Mouse (Mus musculus) forelimb bud, embryonic 11.5 days (tissue): ENCODE data around the gene Ntn4.
A peak's percentile ranks its signal among the peaks of the same experiment; 100 is the strongest.

ENCODE experiments used
- DNase-seq: peaks from one replicate; pipeline ENCODE4 v3.0.0-alpha.2; 2012; ENCODE audit warnings: low read depth, low spot score

The Ntn4 gene

DNA sequence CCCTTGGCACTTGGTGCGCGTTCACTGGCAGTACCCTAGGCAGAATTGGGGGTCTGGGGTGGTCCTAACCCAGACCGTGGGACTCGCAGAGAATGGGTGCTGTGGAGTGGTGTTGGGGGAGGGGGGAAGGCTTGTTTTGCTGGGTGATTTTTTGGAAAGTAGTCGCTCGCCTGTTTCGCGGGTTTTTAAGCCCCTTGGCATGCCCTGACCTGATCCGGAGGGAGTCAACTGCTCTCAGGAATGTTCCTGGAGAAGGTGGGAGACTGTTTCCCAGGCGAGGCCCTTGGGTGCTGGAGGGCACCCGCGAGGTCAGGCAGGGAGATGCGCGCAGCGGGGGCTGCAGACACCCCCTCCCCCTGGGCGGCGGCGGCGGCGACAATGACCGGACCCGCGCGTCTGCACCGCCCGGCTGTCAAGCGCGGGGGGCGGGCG, at the start of gene Ntn4:
TSS of gene Ntn4 (plus strand) at position 161 of the 432 bp plus-strand sequence.
- no peak for DNase-seq

- no peak for DNase-seq
Observed at GRCm38 (mm10) chr10:93592456-93592855, 48.0 kb upstream of the Ntn4 start.

- peak; percentile 73 for DNase-seq
Observed at GRCm38 (mm10) chr10:93594022-93594482, 46.4 kb upstream of the Ntn4 start.

- DNase-seq, result no peak
Observed at GRCm38 (mm10) chr10:93595831-93596230, 44.6 kb upstream of the Ntn4 start.

DNA sequence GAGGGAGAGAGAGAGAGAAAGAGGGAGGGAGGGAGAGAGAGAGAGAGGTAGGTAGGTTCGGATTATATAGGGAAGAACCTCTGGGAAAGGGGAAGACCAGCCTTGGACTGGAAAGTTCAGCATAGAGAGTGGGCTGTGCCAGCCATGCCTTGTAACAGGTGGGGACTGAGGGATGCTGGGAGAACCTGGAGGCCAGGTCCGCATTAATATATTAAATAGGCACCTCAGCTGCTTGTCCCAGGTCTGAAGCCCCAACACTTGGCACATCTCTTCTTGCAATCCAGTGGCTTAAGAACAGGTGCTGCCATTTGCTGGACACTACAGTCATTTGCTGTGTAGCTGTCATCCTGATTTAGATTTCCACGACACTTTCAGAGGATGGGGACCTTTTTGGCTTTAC, 43.8 kb upstream of the Ntn4 start:
- DNase-seq, result no peak

DNA sequence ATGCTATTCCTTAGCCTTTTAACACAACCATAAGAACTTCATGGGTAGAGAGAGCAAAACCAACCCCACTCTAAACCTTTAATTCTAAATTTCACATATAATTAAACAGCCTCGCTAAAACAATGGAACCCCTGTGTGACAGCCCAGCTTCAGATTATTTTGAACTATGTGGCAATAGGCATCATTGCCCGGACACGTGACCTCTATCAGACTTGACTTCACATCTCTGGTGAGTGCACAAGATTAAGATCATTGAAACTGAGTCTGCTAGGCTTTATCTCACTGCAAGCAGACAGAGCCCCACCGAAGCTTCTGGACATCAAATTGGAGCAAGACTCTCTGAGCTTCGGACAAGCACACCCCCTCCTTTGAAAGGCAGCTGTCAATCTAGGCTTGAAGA, 38.2 kb upstream of the Ntn4 start:
- no peak for DNase-seq

- DNase-seq, result no peak
Observed at GRCm38 (mm10) chr10:93603256-93603655, 37.2 kb upstream of the Ntn4 start.

GRCm38 (mm10) chr10:93606326-93606725, 34.2 kb upstream of the Ntn4 start:
- no peak for DNase-seq

- peak; percentile 45 for DNase-seq
Observed at GRCm38 (mm10) chr10:93608051-93608450, 32.4 kb upstream of the Ntn4 start.

DNA sequence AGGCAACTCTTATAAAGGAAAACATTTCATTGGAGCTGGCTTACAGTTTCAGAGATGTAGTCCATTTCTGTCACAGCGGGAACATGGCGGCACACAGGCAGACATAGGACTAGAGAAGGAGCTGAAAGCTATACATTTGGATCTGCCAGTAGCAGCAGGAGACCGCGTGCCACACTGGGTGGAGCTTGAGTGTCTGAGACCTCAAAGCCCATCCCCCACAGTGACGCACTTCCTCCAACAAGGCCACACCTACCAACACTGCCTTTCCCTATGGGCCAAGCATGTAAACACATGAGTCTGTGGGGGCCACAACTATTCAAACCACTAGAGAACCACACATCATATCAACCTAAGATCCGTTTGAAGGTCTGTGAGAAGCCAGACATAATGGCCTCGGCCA, 31.2 kb upstream of the Ntn4 start:
- no peak for DNase-seq

- no peak for DNase-seq
Observed at GRCm38 (mm10) chr10:93610896-93611295, 29.6 kb upstream of the Ntn4 start.

DNA sequence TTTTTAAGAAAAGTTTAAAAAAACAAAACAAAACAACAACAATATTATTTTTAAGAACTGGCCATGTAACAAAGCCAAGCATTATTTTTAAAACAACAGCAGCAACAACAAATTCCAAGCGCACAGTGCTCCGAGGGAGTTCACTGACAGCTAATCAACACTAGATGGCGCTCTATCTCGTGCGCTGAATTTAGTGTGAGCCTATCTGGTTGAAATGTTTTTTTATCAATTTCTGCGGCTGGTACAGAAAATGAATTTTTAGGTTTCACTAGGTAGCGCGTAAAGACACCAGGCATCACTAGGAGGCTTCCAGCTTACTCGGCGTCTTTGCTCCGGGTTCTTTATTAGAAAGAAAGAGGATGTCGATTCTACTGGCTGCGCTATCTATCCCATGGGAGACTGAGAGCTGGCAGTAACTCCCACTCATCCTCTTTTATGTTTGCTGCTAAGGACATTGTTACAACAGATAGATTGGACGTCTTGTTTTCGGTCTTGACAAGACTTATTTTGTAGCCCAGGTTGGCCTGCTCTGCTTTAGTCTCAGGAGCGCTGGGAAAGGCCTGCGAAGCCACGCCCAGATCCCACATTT, 29.0 kb upstream of the Ntn4 start:
- no peak for DNase-seq

GRCm38 (mm10) chr10:93614850-93615249, 25.6 kb upstream of the Ntn4 start:
- no peak for DNase-seq

- no peak for DNase-seq
Observed at GRCm38 (mm10) chr10:93620438-93621179, 19.9 kb upstream of the Ntn4 start.

GRCm38 (mm10) chr10:93623725-93624124, 16.8 kb upstream of the Ntn4 start:
- no peak for DNase-seq

- no peak for DNase-seq
Observed at GRCm38 (mm10) chr10:93624151-93624550, 16.3 kb upstream of the Ntn4 start.

- no peak for DNase-seq
Observed at GRCm38 (mm10) chr10:93630310-93630709, 10.2 kb upstream of the Ntn4 start.

GRCm38 (mm10) chr10:93632086-93632485, 8.4 kb upstream of the Ntn4 start:
- no peak for DNase-seq

DNA sequence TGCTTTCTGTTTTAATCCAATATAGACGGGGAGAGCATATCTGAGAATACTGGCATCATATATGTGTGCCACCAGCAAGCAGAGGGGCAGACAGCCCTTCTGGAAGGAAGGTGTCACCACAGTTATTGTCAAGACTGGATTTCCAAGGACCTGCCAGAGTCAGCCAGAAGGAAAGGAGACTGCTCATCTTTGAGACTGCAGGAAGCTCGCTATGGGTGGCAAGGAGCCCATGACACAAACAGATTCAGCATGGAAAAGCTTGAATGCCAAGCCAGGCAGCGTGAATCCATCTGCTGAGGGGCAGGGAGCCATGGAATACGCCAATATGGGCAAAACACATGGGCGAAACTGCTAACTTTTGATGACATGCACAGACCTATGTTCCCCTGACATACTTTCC, 6.9 kb upstream of the Ntn4 start:
- DNase-seq, result no peak

- DNase-seq, result no peak
Observed at GRCm38 (mm10) chr10:93633971-93634370, 6.5 kb upstream of the Ntn4 start.

DNA sequence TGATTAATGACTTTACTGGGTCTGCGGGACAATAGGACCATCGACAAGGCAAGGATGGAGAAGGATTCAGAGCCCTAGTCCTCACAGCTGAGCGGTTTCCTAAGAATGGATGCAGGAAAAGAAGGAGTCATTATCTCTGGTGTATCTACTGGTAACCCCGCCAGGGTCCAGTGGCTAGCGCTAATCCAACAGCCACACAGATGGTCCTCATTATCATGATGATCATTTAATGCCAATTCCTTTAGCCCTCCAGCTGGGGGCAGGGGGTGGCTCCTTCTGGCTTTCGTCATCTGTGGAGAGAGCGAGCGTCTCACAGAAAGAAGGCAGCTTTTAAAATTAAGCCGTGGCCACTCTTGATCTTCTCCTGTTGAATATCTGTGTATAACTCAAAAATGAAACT, 4.5 kb upstream of the Ntn4 start:
- no peak for DNase-seq

DNA sequence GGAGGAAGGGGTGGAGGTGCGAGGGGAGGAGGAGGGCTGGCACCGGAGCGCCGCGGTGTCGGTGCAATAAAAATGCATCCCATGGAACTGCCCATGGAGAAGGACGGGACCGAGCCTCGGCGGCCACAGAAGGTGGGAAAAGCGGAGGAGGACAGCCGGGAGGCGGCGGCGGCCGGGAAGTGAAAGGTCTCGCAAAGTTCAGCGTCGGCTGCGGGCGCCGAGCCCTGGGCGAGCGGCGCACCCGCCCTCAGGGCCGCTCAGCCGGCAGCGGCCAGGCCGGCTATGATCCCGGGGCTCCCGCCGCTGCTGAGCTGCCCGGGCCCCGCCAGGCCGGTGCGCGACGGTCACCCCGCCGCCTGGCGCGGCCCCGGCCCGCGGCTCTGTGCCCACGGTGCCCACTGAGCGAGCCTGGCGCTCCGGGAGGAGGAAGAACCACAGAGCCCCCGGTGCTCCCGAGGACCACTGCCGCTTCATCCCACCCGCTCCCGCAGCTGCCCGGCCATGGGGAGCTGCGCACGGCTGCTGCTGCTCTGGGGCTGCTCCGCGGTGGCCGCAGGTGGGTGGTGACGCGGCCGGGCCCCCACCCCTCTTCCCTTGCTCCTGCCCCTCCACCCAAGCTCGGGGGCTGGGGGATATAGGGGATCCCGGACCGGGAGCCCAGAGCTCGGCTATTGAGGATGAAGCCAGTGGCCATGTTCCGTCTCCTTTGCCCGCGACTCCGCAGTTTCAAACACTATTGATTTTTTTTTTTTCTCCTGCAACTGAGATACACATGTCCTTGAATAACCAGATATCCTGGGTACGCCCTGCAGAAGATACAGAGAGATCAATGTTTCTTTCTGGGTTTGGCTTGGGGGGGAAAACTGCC, 706 bp downstream of the Ntn4 start:
- DNase-seq, result peak; percentile 20
